Mouse (Mus musculus) hindbrain, embryonic 13.5 days (tissue): Measurements from ENCODE around the gene Irak3. TPM values are rescaled to one million over a fixed set of nuclear protein-coding genes. Genes with fewer than 3 reads are reported as not detected.
A peak's percentile ranks its signal among the peaks of the same experiment; 100 is the strongest.
"Not testable (repeated sequence)": the region's sequence is repeated elsewhere in the genome, so short reads cannot be mapped to it uniquely, and the experiment has no call there.

Source experiments
- ATAC-seq: fragments of 200-750 bp; cut with Nextera tagmentation; 2 replicates; pipeline ENCODE4 v1.8.0; 2017; ENCODE audit warnings: moderate TSS enrichment; ENCODE audit not compliant: low FRiP score
- H3K27ac ChIP-seq: fragments of 300-500 bp; sonication (generic); 2 replicates; pipeline ENCODE4 v1.5.1; 2015; ENCODE audit warnings: inconsistent platforms, mild to moderate bottlenecking, moderate library complexity
- H3K27me3 ChIP-seq: fragments of 300-500 bp; sonication (generic); 2 replicates; pipeline ENCODE4 v1.6.1; 2015; ENCODE audit warnings: mild to moderate bottlenecking, inconsistent platforms
- H3K36me3 ChIP-seq: fragments of 300-500 bp; sonication (generic); 2 replicates; pipeline ENCODE4 v1.6.1; 2015; ENCODE audit warnings: mild to moderate bottlenecking, inconsistent platforms
- H3K4me1 ChIP-seq: fragments of 300-500 bp; sonication (generic); replicated peaks from 2 replicates; pipeline ENCODE4 v1.6.1; 2015; ENCODE audit warnings: inconsistent platforms
- H3K4me2 ChIP-seq: fragments of 300-500 bp; sonication (generic); 2 replicates; pipeline ENCODE4 v1.6.1; 2015; ENCODE audit warnings: inconsistent platforms, mild to moderate bottlenecking, moderate library complexity
- H3K4me3 ChIP-seq: fragments of 300-500 bp; sonication (generic); 2 replicates; pipeline ENCODE4 v1.5.1; 2015; ENCODE audit warnings: mild to moderate bottlenecking, inconsistent platforms
- H3K9ac ChIP-seq: fragments of 300-500 bp; sonication (generic); 2 replicates; pipeline ENCODE4 v1.6.1; 2015; ENCODE audit warnings: mild to moderate bottlenecking, inconsistent platforms
- H3K9me3 ChIP-seq: fragments of 300-500 bp; sonication (generic); 2 replicates; pipeline ENCODE4 v1.6.1; 2016; ENCODE audit warnings: inconsistent platforms
- WGBS: fragments of 180-500 bp; shearing (Covaris S2); methylation state at CpG from one replicate; pipeline ENCODE4 v1.1.7; 2015; 5-methylcytosine and 5-hydroxymethylcytosine counted together
- polyA plus RNA-seq: library from polyadenylated mRNA; unstranded; fragments of >200 nt; fragmentation: Nextera tagmentation; extraction: Ambion mirVana; gene quantifications from 2 replicates; pipeline ENCODE4 v1.2.1, GENCODE M21; 2015

Irak3 gene
- polyA plus RNA-seq, 1 experiment from 2014 or later: 0.36 TPM

- no peaks in the 10 kb centered on the region for H3K9me3 ChIP-seq
- 91% methylated on average over 7 of the region's 7 CpGs for WGBS
- H3K27ac ChIP-seq: no peak overlapping the region
- no peak overlapping the region for H3K4me3 ChIP-seq
- no peak overlapping the region for H3K4me2 ChIP-seq
- H3K27me3 ChIP-seq: no peaks in the 10 kb centered on the region
- H3K36me3 ChIP-seq: peaks cover 38% of the 10 kb centered on the region
- H3K9ac ChIP-seq: no peak overlapping the region
- ATAC-seq: no peak
- no peaks in the 10 kb centered on the region for H3K4me1 ChIP-seq
Observed at GRCm38 (mm10) chr10:120220776-120221175, 18.8 kb upstream of the Irak3 start.

GRCm38 (mm10) chr10:120219578-120220359 is 17.8 kb upstream of the Irak3 start:
- no peaks in the 10 kb centered on the region for H3K9me3 ChIP-seq
- no peak overlapping the region for H3K9ac ChIP-seq
- H3K4me1 ChIP-seq: no peaks in the 10 kb centered on the region
- no peak for ATAC-seq
- WGBS: 84% methylated on average over 14 of the region's 14 CpGs
- no peak overlapping the region for H3K27ac ChIP-seq
- no peak overlapping the region for H3K4me2 ChIP-seq
- H3K4me3 ChIP-seq: no peak overlapping the region
- H3K27me3 ChIP-seq: no peaks in the 10 kb centered on the region
- peaks cover 43% of the 10 kb centered on the region for H3K36me3 ChIP-seq

- Histone ChIP-seq H3K4me2 (no peak overlapping the region), H3K9me3 (no peaks in the 10 kb centered on the region), H3K27ac (no peak overlapping the region), H3K27me3 (no peaks in the 10 kb centered on the region), H3K4me1 (no peaks in the 10 kb centered on the region), H3K36me3 (peaks cover 38% of the 10 kb centered on the region), H3K4me3 (no peak overlapping the region), H3K9ac (no peak overlapping the region)
- no peak for ATAC-seq
- WGBS: 95% methylated on average over 10 of the region's 10 CpGs
Observed at GRCm38 (mm10) chr10:120218996-120219395, 17.1 kb upstream of the Irak3 start.

GRCm38 (mm10) chr10:120217099-120217498 is 15.2 kb upstream of the Irak3 start:
- H3K9ac ChIP-seq, ATAC-seq, H3K4me2 ChIP-seq, H3K4me3 ChIP-seq, H3K27me3 ChIP-seq, H3K9me3 ChIP-seq, H3K4me1 ChIP-seq, H3K27ac ChIP-seq: not testable (repeated sequence)
- peaks cover 36% of the 10 kb centered on the region for H3K36me3 ChIP-seq
- 91% methylated on average over 1 of the region's 1 CpGs for WGBS

GRCm38 (mm10) chr10:120210096-120210495 is 8.2 kb upstream of the Irak3 start:
- Histone ChIP-seq H3K9me3 (no peaks in the 10 kb centered on the region; the same call in 1 of the 2 replicates), H3K27me3 (0 out of 2 replicates have a peak, but pooled peaks cover 7% of the 10 kb centered on the region), H3K4me2 (no peak overlapping the region), H3K36me3 (peaks cover 10% of the 10 kb centered on the region; the same call in 1 of the 2 replicates), H3K27ac (no peak overlapping the region), H3K4me1 (peaks cover 11% of the 10 kb centered on the region), H3K9ac (no peak overlapping the region), H3K4me3 (no peak overlapping the region)
- no peak for ATAC-seq
- 91% methylated on average over 3 of the region's 3 CpGs for WGBS

DNA sequence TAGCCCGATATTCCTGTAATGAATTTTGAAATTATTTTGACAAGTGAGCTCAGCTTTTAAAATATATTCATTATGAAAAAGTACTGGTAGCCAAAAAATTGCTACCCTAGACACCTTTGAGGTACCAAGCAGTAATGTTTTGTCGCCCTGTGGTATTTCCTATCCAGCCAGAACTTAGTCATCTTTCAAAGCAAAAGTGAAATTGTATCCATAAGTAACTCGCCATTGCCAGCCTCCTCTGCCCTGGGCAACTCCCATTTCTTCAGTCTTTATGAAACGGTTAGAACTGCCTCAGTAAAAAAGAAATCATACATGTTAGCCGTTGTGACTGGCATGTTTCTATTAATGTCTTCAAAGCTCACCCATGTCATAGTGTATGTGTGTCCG is 7.6 kb upstream of the Irak3 start:
- ATAC-seq: no peak
- peaks cover 11% of the 10 kb centered on the region for H3K4me1 ChIP-seq
- 78% methylated on average over 6 of the region's 6 CpGs for WGBS

GRCm38 (mm10) chr10:120208575-120209538 is 6.9 kb upstream of the Irak3 start:
- Histone ChIP-seq H3K9ac (peak overlapping the region; percentile 87), H3K4me3 (peak overlapping the region; percentile 91), H3K36me3 (peaks cover 10% of the 10 kb centered on the region; the same call in 1 of the 2 replicates), H3K4me2 (peak overlapping the region; percentile 71), H3K27me3 (0 out of 2 replicates have a peak, but pooled peaks cover 7% of the 10 kb centered on the region), H3K4me1 (peaks cover 11% of the 10 kb centered on the region), H3K9me3 (no peaks in the 10 kb centered on the region; the same call in 1 of the 2 replicates), H3K27ac (peak overlapping the region; percentile 35; the same call in 1 of the 2 replicates)
- WGBS: 4% methylated on average over 53 of the region's 53 CpGs
- ATAC-seq: peak; percentile 91

More for the DNA sequence above, 7.6 kb upstream of the Irak3 start:
- Histone ChIP-seq H3K27me3 (0 out of 2 replicates have a peak, but pooled peaks cover 7% of the 10 kb centered on the region), H3K36me3 (peaks cover 10% of the 10 kb centered on the region; the same call in 1 of the 2 replicates), H3K27ac (no peak overlapping the region), H3K9ac (peak overlapping the region; percentile 87), H3K4me2 (peak overlapping the region; percentile 71), H3K9me3 (no peaks in the 10 kb centered on the region; the same call in 1 of the 2 replicates), H3K4me3 (peak overlapping the region; percentile 91)

- H3K36me3 ChIP-seq: peaks cover 10% of the 10 kb centered on the region; the same call in 1 of the 2 replicates
- ATAC-seq: no peak
- no peaks in the 10 kb centered on the region; the same call in 1 of the 2 replicates for H3K9me3 ChIP-seq
- peaks cover 8% of the 10 kb centered on the region; the same call in 1 of the 2 replicates for H3K27me3 ChIP-seq
- WGBS: 86% methylated on average over 8 of the region's 8 CpGs
- H3K4me3 ChIP-seq: no peak overlapping the region
- no peak overlapping the region for H3K4me2 ChIP-seq
- peaks cover 11% of the 10 kb centered on the region for H3K4me1 ChIP-seq
- H3K27ac ChIP-seq: no peak overlapping the region
- H3K9ac ChIP-seq: no peak overlapping the region
Observed at GRCm38 (mm10) chr10:120208015-120208414, 6.1 kb upstream of the Irak3 start.

DNA sequence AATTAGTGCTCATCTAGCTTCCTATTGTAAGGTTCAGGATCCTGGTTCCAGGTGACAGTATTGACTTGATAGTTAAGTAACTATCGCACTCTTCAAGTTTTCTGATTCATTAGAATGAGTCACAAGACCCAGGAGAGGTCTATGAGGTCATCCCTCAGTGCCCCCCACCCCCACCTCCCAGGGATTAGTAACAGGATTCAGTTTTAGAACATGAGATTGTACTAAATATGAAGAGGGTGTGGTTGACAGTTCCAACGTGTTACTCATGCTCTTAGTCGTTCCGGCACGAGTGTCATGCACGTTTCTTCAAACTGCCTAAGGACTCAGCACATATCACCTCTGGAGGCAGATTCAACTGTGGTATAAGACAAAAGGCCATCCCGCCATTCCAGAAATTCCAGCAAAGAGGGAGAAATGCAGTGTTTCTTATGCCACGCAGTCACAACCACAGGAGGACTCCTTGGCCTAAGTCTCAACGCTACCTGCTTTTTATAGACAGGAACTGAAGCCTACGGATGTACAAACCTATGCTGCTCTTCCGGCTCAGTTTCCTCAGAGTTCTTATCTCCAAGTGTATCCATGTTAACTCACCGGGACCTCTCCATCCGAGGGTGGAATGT is 2.8 kb upstream of the Irak3 start:
- H3K27ac ChIP-seq: no peak overlapping the region
- no peaks in the 10 kb centered on the region for H3K36me3 ChIP-seq
- H3K4me2 ChIP-seq: no peak overlapping the region
- peaks cover 30% of the 10 kb centered on the region for H3K27me3 ChIP-seq
- no peak for ATAC-seq
- no peaks in the 10 kb centered on the region for H3K9me3 ChIP-seq
- no peak overlapping the region for H3K9ac ChIP-seq
- H3K4me1 ChIP-seq: peaks cover 19% of the 10 kb centered on the region
- WGBS: 87% methylated on average over 13 of the region's 13 CpGs
- H3K4me3 ChIP-seq: no peak overlapping the region

GRCm38 (mm10) chr10:120202467-120203250 is 729 bp upstream of the Irak3 start:
- no peak for ATAC-seq
- WGBS: 76% methylated on average over 16 of the region's 16 CpGs
- Histone ChIP-seq H3K36me3 (no peaks in the 10 kb centered on the region), H3K27ac (no peak overlapping the region), H3K9ac (no peak overlapping the region), H3K4me1 (peaks cover 13% of the 10 kb centered on the region), H3K4me2 (no peak overlapping the region), H3K4me3 (no peak overlapping the region), H3K27me3 (peaks cover 30% of the 10 kb centered on the region), H3K9me3 (no peaks in the 10 kb centered on the region)
